Mouse (Mus musculus) liver, embryonic 14.5 days (tissue): ENCODE results near the gene Rab14. TPM values are rescaled to one million over a fixed set of nuclear protein-coding genes. Genes with fewer than 3 reads are reported as not detected.

Experiments
- ATAC-seq: fragments of 200-750 bp; cut with Nextera tagmentation; 2 replicates; pipeline ENCODE4 v1.8.0; 2017; ENCODE audit warnings: moderate number of reproducible peaks, mild to moderate bottlenecking, moderate library complexity; ENCODE audit not compliant: insufficient read depth
- DNase-seq, 3 experiments: peaks; one replicate each; pipeline ENCODE4 v3.0.0-alpha.2; 2012 to 2013; ENCODE audit warnings: low read depth in 3 of 3, low spot score in 3 of 3
- H3K27ac ChIP-seq: fragments of 300-500 bp; sonication (generic); 2 replicates; pipeline ENCODE4 v1.5.1; 2014; ENCODE audit warnings: moderate library complexity, mild to moderate bottlenecking, control low read depth, inconsistent platforms
- H3K27me3 ChIP-seq: fragments of 300-500 bp; sonication (generic); 2 replicates; pipeline ENCODE4 v1.6.1; 2014; ENCODE audit warnings: mild to moderate bottlenecking, low read length, moderate library complexity; ENCODE audit not compliant: control insufficient read depth, insufficient read depth
- H3K36me3 ChIP-seq: fragments of 300-500 bp; sonication (generic); replicated peaks from 2 replicates; pipeline ENCODE4 v1.6.1; 2014; ENCODE audit warnings: low read depth; ENCODE audit not compliant: control insufficient read depth, insufficient read depth
- H3K4me1 ChIP-seq, 2 experiments: fragments of 200-500 bp in 1 of 2; fragments of 300-500 bp in 1 of 2; sonication (generic) in 1 of 2; replicated peaks; 2 replicates each; pipeline ENCODE4 v1.6.1; 2012 to 2014; ENCODE audit warnings: antibody characterized with exemption in 1 of 2, inconsistent platforms in 1 of 2, low read length in 1 of 2; ENCODE audit not compliant: control insufficient read depth in 2 of 2, insufficient read depth in 2 of 2
- H3K4me2 ChIP-seq: fragments of 300-500 bp; sonication (generic); 2 replicates; pipeline ENCODE4 v1.6.1; 2014; ENCODE audit warnings: low read depth, mild to moderate bottlenecking, control low read depth, moderate library complexity
- H3K4me3 ChIP-seq, 2 experiments: fragments of 200-500 bp in 1 of 2; fragments of 300-500 bp in 1 of 2; sonication (generic) in 1 of 2; 2 replicates each; pipeline ENCODE4 v1.5.1; 2012 to 2014; ENCODE audit warnings: low read depth in 2 of 2, low read length in 2 of 2, mild to moderate bottlenecking in 2 of 2, control low read depth in 1 of 2, inconsistent platforms in 1 of 2, moderate library complexity in 1 of 2; ENCODE audit not compliant: insufficient read depth in 1 of 2
- H3K9ac ChIP-seq: fragments of 300-500 bp; sonication (generic); replicated peaks from 2 replicates; pipeline ENCODE4 v1.6.1; 2014; ENCODE audit warnings: mild to moderate bottlenecking, control low read depth, moderate library complexity
- H3K9me3 ChIP-seq: fragments of 300-500 bp; sonication (generic); 2 replicates; pipeline ENCODE4 v1.6.1; 2016; ENCODE audit warnings: low read length, mixed read lengths; ENCODE audit not compliant: control insufficient read depth
- CTCF ChIP-seq: IDR thresholded peaks from 2 replicates; pipeline ENCODE4 v1.5.1; 2016; ENCODE audit warnings: antibody characterized with exemption, low read depth, control low read depth
- EP300 ChIP-seq: IDR thresholded peaks from 2 replicates; pipeline ENCODE4 v1.6.1; 2016; ENCODE audit warnings: antibody characterized with exemption, low read depth
- WGBS: fragments of 180-500 bp; shearing (Covaris S2); extraction: QIAGEN DNeasy Blood & Tissue Kit; methylation state at CpG from one replicate; pipeline ENCODE4 v1.1.7; 2014; ENCODE audit not compliant: insufficient replicate concordance; 5-methylcytosine and 5-hydroxymethylcytosine counted together
- polyA plus RNA-seq, 2 experiments: library from polyadenylated mRNA; depleted of rRNA in 1 of 2; stranded (reverse) in 1 of 2; unstranded in 1 of 2; fragments of >200 nt; fragmentation: Nextera tagmentation in 1 of 2; extraction: Ambion mirVana in 1 of 2; gene quantifications; 2 replicates each; pipeline versions ENCODE4 v1.2.1 to v1.2.3; 2012 to 2014

Rab14 gene
- polyA plus RNA-seq, 2 experiments, result 35.3 to 81.1 TPM

GRCm38 (mm10) chr2:35232595-35233445 is 31.9 kb upstream of the Rab14 start:
- Histone ChIP-seq H3K4me3 (no peak overlapping the region), H3K36me3 (no peaks in the 10 kb centered on the region), H3K9me3 (no peaks in the 10 kb centered on the region), H3K27me3 (no peaks in the 10 kb centered on the region), H3K27ac (no peak overlapping the region), H3K9ac (no peak overlapping the region), H3K4me2 (no peak overlapping the region), H3K4me1 (peaks cover 0 to 16% of the 10 kb centered on the region in 2 experiments; a peak in 2 of 4 replicates)
- DNase-seq (no peak), ATAC-seq (no peak)
- no peak for TF ChIP-seq CTCF
- no peak for TF ChIP-seq EP300
- 40% methylated on average over 17 of the region's 17 CpGs for WGBS

GRCm38 (mm10) chr2:35231871-35232270 is 31.0 kb upstream of the Rab14 start:
- no peaks in the 10 kb centered on the region for H3K27me3 ChIP-seq
- ATAC-seq, result no peak
- H3K9ac ChIP-seq, result no peak overlapping the region
- H3K4me1 ChIP-seq, result peaks cover 0 to 16% of the 10 kb centered on the region in 2 experiments; a peak in 2 of 4 replicates
- 39% methylated on average over 2 of the region's 2 CpGs for WGBS
- H3K36me3 ChIP-seq, result no peaks in the 10 kb centered on the region
- DNase-seq, result no peak
- no peak overlapping the region for H3K4me2 ChIP-seq
- no peaks in the 10 kb centered on the region for H3K9me3 ChIP-seq
- no peak overlapping the region for H3K4me3 ChIP-seq
- no peak overlapping the region for H3K27ac ChIP-seq
- no peak for TF ChIP-seq EP300
- TF ChIP-seq CTCF, result no peak

- Histone ChIP-seq H3K27me3 (no peaks in the 10 kb centered on the region), H3K4me2 (no peak overlapping the region), H3K4me1 (peaks cover 0 to 16% of the 10 kb centered on the region in 2 experiments; a peak in 2 of 4 replicates), H3K4me3 (no peak overlapping the region), H3K27ac (no peak overlapping the region), H3K36me3 (no peaks in the 10 kb centered on the region), H3K9ac (no peak overlapping the region), H3K9me3 (no peaks in the 10 kb centered on the region)
- DNase-seq, result no peak
- no peak for TF ChIP-seq CTCF
- TF ChIP-seq EP300, result no peak
- no peak for ATAC-seq
- 17% methylated on average over 8 of the region's 8 CpGs for WGBS
Observed at GRCm38 (mm10) chr2:35230215-35230614, 29.3 kb upstream of the Rab14 start.

- Histone ChIP-seq H3K4me3 (no peak overlapping the region), H3K36me3 (no peaks in the 10 kb centered on the region), H3K9me3 (no peaks in the 10 kb centered on the region), H3K4me1 (peaks cover 0 to 8% of the 10 kb centered on the region in 2 experiments; a peak in 2 of 4 replicates), H3K27me3 (no peaks in the 10 kb centered on the region), H3K9ac (no peak overlapping the region), H3K27ac (no peak overlapping the region), H3K4me2 (no peak overlapping the region)
- ATAC-seq (no peak), DNase-seq (no peak)
- TF ChIP-seq EP300, result no peak
- no peak for TF ChIP-seq CTCF
- 67% methylated on average over 4 of the region's 4 CpGs for WGBS
Observed at GRCm38 (mm10) chr2:35228145-35228544, 27.2 kb upstream of the Rab14 start.

- Histone ChIP-seq H3K4me2 (no peak overlapping the region), H3K27me3 (no peaks in the 10 kb centered on the region), H3K9me3 (no peaks in the 10 kb centered on the region), H3K9ac (no peak overlapping the region), H3K4me3 (no peak overlapping the region), H3K36me3 (no peaks in the 10 kb centered on the region), H3K27ac (no peak overlapping the region), H3K4me1 (no peaks in the 10 kb centered on the region)
- TF ChIP-seq EP300 (no peak), CTCF (no peak)
- WGBS, result 80% methylated on average over 15 of the region's 15 CpGs
- DNase-seq, result no peak
- ATAC-seq, result no peak
Observed at GRCm38 (mm10) chr2:35224285-35224684, 23.4 kb upstream of the Rab14 start.
